Comparison of ENCODE assay signal across 8 mouse cellular contexts in genomic region chr17:30576946-30577345, GRCm38 (mm10). TPM values are rescaled to one million over a fixed set of nuclear protein-coding genes. Genes with fewer than 3 reads are reported as not detected.
DNase-seq lines count a peak whose midpoint lies in the region; ATAC-seq and TF ChIP-seq lines count a peak whose summit lies in the region.

No protein-coding gene starts in this region.

- H3K4me2 ChIP-seq in lung, postnatal 0 days (replicated peaks; ENCODE audit: low read depth, low read length): peak overlapping the region; percentile 75
- H3K4me2 ChIP-seq in stomach, embryonic 14.5 days (replicated peaks; ENCODE audit: low read depth, low read length): peak overlapping the region; percentile 88

- peaks cover 10% of the 10 kb centered on the region; the same call in 1 of the 2 replicates for H3K4me1 ChIP-seq in lung, postnatal 0 days (ENCODE audit: insufficient read depth, low read depth, low read length)
- H3K4me1 ChIP-seq in limb, embryonic 10.5 days: peaks cover 23% of the 10 kb centered on the region
- peaks cover 9% of the 10 kb centered on the region for H3K4me1 ChIP-seq in stomach, embryonic 14.5 days (ENCODE audit: control insufficient read depth, insufficient read depth, low read length)

- H3K9me3 ChIP-seq in lung, postnatal 0 days (ENCODE audit: low read length): no peaks in the 10 kb centered on the region
- no peaks in the 10 kb centered on the region for H3K9me3 ChIP-seq in limb, embryonic 10.5 days (replicated peaks)
- no peaks in the 10 kb centered on the region for H3K9me3 ChIP-seq in stomach, embryonic 14.5 days (ENCODE audit: control insufficient read depth, low read depth, low read length)

- no peaks in the 10 kb centered on the region for H3K36me3 ChIP-seq in lung, postnatal 0 days (ENCODE audit: insufficient read depth, low read length)
- H3K36me3 ChIP-seq in limb, embryonic 10.5 days: 0 out of 2 replicates have a peak, but pooled peaks cover 2% of the 10 kb centered on the region
- no peaks in the 10 kb centered on the region for H3K36me3 ChIP-seq in stomach, embryonic 14.5 days (ENCODE audit: control insufficient read depth, insufficient read depth, low read length)

- peak; percentile 14 for DNase-seq in adrenal gland, adult 8-10 months
- no peak for DNase-seq in adrenal gland, adult 18-20 months (ENCODE audit: low spot score in 2 of 2)
- no peak for DNase-seq in lung, postnatal 0 days (ENCODE audit: low spot score)
- DNase-seq in lung, postnatal 25 days (ENCODE audit: low spot score): no peak
- no peak for DNase-seq in limb, embryonic 10.5 days (ENCODE audit: low spot score)
- no peak for DNase-seq in spleen, postnatal 4 days (ENCODE audit: low spot score in 2 of 2)

- TF ChIP-seq EP300 in lung, postnatal 0 days (IDR thresholded peaks at IDR 0.05): no peak

- H3K27ac ChIP-seq in lung, postnatal 0 days (ENCODE audit: low read length): peak overlapping the region; percentile 91; the same call in 1 of the 2 replicates
- H3K27ac ChIP-seq in limb, embryonic 10.5 days: peak overlapping the region; percentile 93
- H3K27ac ChIP-seq in stomach, embryonic 14.5 days (ENCODE audit: low read length): peak overlapping the region; percentile 89; the same call in 1 of the 2 replicates

- H3K4me3 ChIP-seq in lung, postnatal 0 days (ENCODE audit: low read depth, low read length): peak overlapping the region; percentile 84
- H3K4me3 ChIP-seq in limb, embryonic 10.5 days: peak overlapping the region; percentile 90
- H3K4me3 ChIP-seq in stomach, embryonic 14.5 days (ENCODE audit: low read depth, low read length): peak overlapping the region; percentile 73

- WGBS in lung, postnatal 0 days: 37% methylated on average over 12 of the region's 12 CpGs
- WGBS in limb, embryonic 10.5 days: 62% methylated on average over 12 of the region's 12 CpGs
- WGBS in stomach, embryonic 14.5 days: 42% methylated on average over 12 of the region's 12 CpGs

- TF ChIP-seq CTCF in lung, postnatal 0 days (IDR thresholded peaks at IDR 0.05): no peak

- H3K9ac ChIP-seq in lung, postnatal 0 days (replicated peaks; ENCODE audit: low read depth): peak overlapping the region; percentile 66
- peak overlapping the region; percentile 68 for H3K9ac ChIP-seq in stomach, embryonic 14.5 days (replicated peaks; ENCODE audit: low read depth, low read length)

- ATAC-seq in lung, postnatal 0 days: no peak
- no peak for ATAC-seq in stomach, embryonic 14.5 days (ENCODE audit: insufficient number of reproducible peaks, insufficient read depth, low FRiP score, low read depth)
- ATAC-seq in monocyte, adult 5-6 weeks (replicated peaks; ENCODE audit: insufficient number of reproducible peaks, low FRiP score, low TSS enrichment, poor library complexity, severe bottlenecking): no peak

- no peaks in the 10 kb centered on the region for H3K27me3 ChIP-seq in lung, postnatal 0 days (replicated peaks; ENCODE audit: insufficient read depth, low read length)
- H3K27me3 ChIP-seq in limb, embryonic 10.5 days (ENCODE audit: low read depth, poor library complexity, severe bottlenecking): no peaks in the 10 kb centered on the region
- no peaks in the 10 kb centered on the region for H3K27me3 ChIP-seq in stomach, embryonic 14.5 days (ENCODE audit: control insufficient read depth, insufficient read depth, low read length)

RNA-seq across cellular contexts. Expression of gene Btbd9, which starts 0.7 kb away (rescaled TPM):
- 10 to 100 TPM; 40.1 to 61.6 (median 48.3) TPM for total RNA-seq in adrenal gland, adult 8-10 months (2022)
- total RNA-seq in adrenal gland, adult 18-20 months (2021): 10 to 100 TPM; 52.2 to 81.3 TPM
- 40.6 and 41.7 TPM in 2 replicates for polyA plus RNA-seq in lung, postnatal 0 days (2015; fragmentation: Nextera tagmentation; extraction: Ambion mirVana)
- polyA plus RNA-seq in limb, embryonic 10.5 days (2016; fragmentation: Nextera tagmentation; extraction: Ambion mirVana): 40.5 and 57.5 TPM in 2 replicates
- polyA plus RNA-seq in stomach, embryonic 14.5 days (2014; fragmentation: Nextera tagmentation; extraction: Ambion mirVana): 63.1 and 63.3 TPM in 2 replicates
- 25.3 to 57.0 TPM (median 27.5 TPM) in 3 replicates for total RNA-seq in monocyte, adult 5-6 weeks (2017)

RNA-seq across cellular contexts. Expression of gene Dnah8, which starts 47.2 kb away (rescaled TPM):
- under 1 TPM; 0.37 to 0.81 (median 0.68) TPM for total RNA-seq in adrenal gland, adult 8-10 months (2022)
- under 1 TPM; 0.60 to 0.93 TPM for total RNA-seq in adrenal gland, adult 18-20 months (2021)
- 9.8 and 10.7 TPM in 2 replicates for polyA plus RNA-seq in lung, postnatal 0 days (2015; fragmentation: Nextera tagmentation; extraction: Ambion mirVana)
- polyA plus RNA-seq in limb, embryonic 10.5 days (2016; fragmentation: Nextera tagmentation; extraction: Ambion mirVana): 0.49 and 0.51 TPM in 2 replicates
- 2.0 and 2.2 TPM in 2 replicates for polyA plus RNA-seq in stomach, embryonic 14.5 days (2014; fragmentation: Nextera tagmentation; extraction: Ambion mirVana)
- total RNA-seq in monocyte, adult 5-6 weeks (2017): 6.8 to 31.9 TPM (median 10.6 TPM) in 3 replicates

RNA-seq across cellular contexts. Expression of gene Glo1, which starts 49.7 kb away (rescaled TPM):
- total RNA-seq in adrenal gland, adult 8-10 months (2022): 100 to 1,000 TPM; 148 to 169 (median 160) TPM
- 100 to 1,000 TPM; 131 to 145 TPM for total RNA-seq in adrenal gland, adult 18-20 months (2021)
- 159 and 161 TPM in 2 replicates for polyA plus RNA-seq in lung, postnatal 0 days (2015; fragmentation: Nextera tagmentation; extraction: Ambion mirVana)
- polyA plus RNA-seq in limb, embryonic 10.5 days (2016; fragmentation: Nextera tagmentation; extraction: Ambion mirVana): 202 and 206 TPM in 2 replicates
- 240 and 244 TPM in 2 replicates for polyA plus RNA-seq in stomach, embryonic 14.5 days (2014; fragmentation: Nextera tagmentation; extraction: Ambion mirVana)
- 36.2 to 42.7 TPM (median 39.8 TPM) in 3 replicates for total RNA-seq in monocyte, adult 5-6 weeks (2017)
